In genomic region chr8:117542951-117543350, GRCm38 (mm10) we compare ENCODE assay signal across 16 mouse cellular contexts. TPM values are rescaled to one million over a fixed set of nuclear protein-coding genes. Genes with fewer than 3 reads are reported as not detected.
DNase-seq lines count a peak whose midpoint lies in the region; ATAC-seq lines count a peak whose summit lies in the region.
"Had no signal": no experiment of that assay in that cellular context is flagged by ENCODE, and none has a peak within 500 bp of the region (broad histone marks: within the 10 kb centered on the region; RNA-seq: fewer than 3 reads in every experiment).

No protein-coding gene starts in this region.

- DNase-seq in 416B (ENCODE audit: low read depth): peak; percentile 85
- DNase-seq in A20 (ENCODE audit: low read depth, low spot score): peak; percentile 78
- DNase-seq in brain, adult 2 months (ENCODE audit: low read depth, low spot score): peak; percentile 14
- DNase-seq in cerebellum, postnatal 10 days: no peak
- DNase-seq in testis, postnatal 14 days (ENCODE audit: low spot score): no peak
- DNase-seq in kidney, postnatal 36 days: no peak
- DNase-seq: adrenal gland, adult 8-10 months; cerebellum, adult 11-12 months; cerebellum, postnatal 36 days; gastrocnemius, adult 2 months; kidney, adult 2 months; kidney, postnatal 25 days; lung, postnatal 10 days; thymus, postnatal 14 days had no signal

- ATAC-seq in megakaryocyte, adult 5-6 weeks (ENCODE audit: poor library complexity, severe bottlenecking): peak; percentile 62
- ATAC-seq: midbrain, embryonic 16.5 days had no signal

RNA-seq across cellular contexts. Expression of gene Plcg2, which starts 44.9 kb away (rescaled TPM):
- total RNA-seq in megakaryocyte, adult 5-6 weeks (2015): 104 and 105 TPM in 2 replicates
- 164 and 180 TPM in 2 replicates for total RNA-seq in megakaryocyte, adult 5-6 weeks (2017)

Comparison
In these comparisons a context has a peak if more than half of its experiments do, and no peak if none do; other contexts are left out.
1. DNase-seq: peak in 416B (single experiment), A20 (single experiment) and brain, adult 2 months (single experiment); none in cerebellum, postnatal 10 days (0 of 2), testis, postnatal 14 days (single experiment) and kidney, postnatal 36 days (0 of 2).